Mouse (Mus musculus): ENCODE measurements around the gene Aff1. TPM values are rescaled to one million over a fixed set of nuclear protein-coding genes. Genes with fewer than 3 reads are reported as not detected.

Gene Aff1
- total RNA-seq, 2 experiments from 2014 or later: 14.9 to 18.2 TPM

GRCm38 (mm10) chr5:103752665-103753510 is 60.7 kb downstream of the Aff1 start:
- DNase-seq: peak in 1 of 2 experiments; percentile 38

DNA sequence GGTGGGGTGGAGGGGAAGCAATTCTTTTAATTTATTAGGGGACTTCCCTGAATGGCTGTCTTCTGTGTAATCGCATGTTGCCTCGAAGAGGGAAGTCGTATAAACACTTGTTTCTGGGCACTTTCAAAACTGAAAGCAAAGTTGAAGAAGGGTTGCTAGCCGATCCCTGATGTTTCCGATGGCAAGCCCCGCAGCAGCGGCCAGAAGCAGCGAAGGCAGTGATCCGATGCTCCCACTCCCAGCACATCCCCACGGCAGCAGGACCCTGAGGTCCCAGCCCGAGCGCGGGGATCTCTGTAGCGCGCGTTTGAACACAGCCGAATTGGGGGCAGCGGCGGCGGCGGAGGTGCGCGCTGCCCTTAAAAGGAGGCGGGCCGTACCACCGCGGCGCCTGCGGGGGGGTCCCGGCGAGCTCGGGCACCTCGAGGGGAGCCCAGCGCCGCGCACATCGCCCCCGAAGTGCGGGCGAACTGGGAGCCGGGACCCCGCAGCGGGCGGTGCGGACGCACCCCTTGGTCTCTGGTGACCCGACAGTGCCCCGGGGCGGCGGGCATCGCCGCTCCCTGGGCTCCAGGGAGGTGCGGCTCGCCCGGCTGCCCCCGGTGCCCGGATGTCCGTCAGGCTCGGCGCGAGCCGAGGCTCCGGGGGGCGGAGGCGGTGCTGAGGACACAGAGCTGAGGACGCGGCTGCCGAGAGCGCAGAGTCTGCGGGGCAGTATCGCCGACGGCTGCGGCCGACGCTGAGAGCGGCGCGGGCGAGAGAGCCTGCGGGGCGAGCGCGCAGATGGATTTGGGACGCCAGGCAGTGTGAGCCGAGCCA is 61.5 kb downstream of the Aff1 start:
- DNase-seq: peak; percentile 86

DNA sequence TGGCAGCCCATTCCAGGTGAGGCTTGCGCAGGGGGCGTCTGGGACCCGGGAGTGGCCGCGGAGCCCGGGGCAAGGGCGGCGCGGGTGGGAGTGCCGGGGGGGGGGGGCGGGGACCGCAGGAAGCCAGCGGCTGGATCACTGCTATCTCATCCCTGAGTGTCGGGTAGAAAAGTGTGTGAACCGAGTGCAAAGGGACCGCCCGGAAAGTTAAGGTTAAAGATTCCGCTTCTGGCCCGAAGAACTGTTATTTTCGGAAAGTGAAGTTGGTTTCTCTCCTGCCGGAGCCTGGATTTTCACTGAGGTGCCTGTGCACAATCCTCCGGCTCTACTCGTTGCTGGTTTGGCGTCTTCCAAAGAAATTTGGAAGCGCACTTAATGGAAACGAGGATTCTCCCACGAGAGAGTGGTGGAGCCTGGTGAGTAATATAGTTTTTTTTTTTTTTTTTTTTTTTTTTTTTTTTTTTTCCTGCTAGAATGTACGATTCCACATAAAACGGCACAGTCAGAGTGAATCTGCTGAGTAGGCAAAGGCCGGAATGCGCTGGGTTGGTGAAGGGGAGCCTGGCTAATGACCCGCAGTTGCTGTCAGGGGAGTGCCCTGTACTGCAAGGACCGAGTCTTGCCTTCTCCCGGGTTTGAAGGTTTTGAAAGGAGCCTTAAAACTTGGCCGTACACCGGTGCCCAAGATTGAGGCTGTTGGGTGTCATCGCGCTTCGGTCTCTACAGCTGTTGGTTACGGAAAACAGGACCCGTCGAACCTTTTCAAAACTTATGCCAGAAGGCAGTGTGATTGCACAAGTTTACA is 62.4 kb downstream of the Aff1 start:
- peak in 1 of 2 experiments; percentile 30 for DNase-seq

GRCm38 (mm10) chr5:103755135-103755487 is 62.9 kb downstream of the Aff1 start:
- no peak for DNase-seq

DNA sequence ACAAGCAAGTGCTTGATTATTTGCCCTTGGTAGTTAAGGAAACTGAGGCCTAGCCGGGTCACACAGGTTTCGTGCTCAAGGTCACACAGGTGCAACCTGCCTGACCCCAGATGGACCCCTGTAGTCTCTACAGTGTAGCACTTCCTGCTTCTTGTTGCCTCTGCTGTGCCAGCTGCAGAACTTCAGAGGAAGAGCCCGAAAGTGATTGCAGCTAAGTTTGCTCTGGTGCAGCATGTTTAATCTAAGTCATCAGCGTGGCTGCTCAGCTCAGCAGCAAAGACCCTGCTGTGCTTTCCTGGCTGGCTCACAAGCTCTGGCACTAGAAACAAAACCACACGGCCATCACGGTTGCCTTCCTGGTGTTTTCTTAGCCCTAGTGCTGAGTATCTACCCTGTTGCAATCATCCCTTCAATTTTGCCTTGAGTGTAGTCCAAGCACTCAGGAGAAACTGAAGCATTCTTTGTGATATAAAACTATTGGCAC is 64.1 kb downstream of the Aff1 start:
- DNase-seq: no peak

GRCm38 (mm10) chr5:103758491-103758890 is 66.3 kb downstream of the Aff1 start:
- DNase-seq: no peak

DNA sequence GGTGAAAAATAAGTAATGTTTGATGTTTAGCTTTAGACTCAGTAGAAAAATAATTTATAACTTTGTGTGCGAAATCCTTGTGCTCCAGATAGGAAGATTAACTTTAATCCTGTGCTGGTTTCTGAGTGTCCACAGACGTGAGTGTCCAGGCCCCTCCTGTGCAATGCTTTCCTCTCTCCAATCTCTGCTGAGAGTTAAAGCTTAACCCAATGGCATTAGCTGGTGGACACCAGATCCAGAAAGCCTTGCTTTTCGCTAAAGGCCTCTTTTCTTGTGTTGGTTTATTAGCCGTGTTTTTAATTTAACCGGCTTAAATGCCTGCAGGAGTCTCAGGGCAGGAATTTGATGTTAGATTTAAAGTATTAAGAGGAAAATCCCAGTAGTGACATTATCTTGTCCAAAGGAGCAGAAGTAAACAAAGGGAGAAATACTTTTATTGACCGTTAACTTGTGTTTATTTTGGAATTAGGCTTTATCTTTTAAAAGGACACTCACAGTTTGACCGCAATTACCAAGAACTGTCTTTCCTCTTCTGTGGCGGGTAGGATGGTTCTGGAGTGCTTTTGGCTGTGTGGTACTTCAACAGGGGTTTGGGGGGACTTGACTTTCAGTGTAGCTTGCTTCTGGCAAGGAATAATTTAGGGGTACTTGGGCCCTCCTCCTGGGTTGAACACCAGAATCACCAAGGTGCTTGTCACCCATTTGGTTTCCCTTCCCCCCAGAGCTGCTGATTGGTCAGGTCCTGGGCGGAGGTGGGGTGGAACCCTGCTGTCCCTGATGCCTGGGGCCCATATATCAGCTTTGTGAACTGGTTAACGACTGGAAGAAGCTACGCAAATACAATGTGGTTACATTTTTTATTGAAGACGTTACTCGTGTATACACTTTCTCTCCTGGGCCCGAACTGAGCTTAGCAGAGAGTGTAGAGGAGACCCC is 67.6 kb downstream of the Aff1 start:
- DNase-seq: no peak

DNA sequence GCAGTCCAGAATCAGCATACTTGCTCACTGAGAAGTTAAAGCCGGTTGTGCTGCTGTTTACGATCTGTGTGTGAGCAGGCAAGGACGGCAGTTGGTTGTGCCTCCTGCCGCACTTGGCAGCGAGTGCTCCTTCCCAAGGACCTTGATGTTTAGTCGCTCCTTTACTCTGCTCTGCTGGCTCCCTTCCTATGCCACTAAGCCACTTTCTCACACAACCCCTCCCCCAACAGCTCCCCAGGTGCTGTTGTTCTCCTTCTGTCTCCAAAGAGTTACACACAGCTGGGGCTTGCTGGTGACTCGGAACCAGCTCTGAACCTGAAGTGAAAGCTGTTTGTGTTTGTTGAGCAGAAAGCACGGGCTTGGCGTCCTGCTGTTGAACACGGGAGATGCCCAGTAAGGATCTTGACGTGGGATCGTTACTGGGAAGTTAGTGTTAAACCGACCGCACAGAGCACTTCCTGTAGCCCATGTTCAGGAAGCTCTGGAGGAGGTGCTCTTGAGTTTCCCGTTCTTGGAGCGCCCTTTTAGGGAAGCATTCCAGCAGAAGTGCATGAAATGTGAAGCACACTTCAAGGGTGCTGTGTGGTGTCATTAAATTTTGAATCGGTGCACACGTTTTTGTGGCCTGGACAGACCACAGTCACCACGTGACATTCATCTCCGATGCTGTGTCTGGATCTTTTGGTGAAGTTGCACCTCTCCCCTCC is 68.4 kb downstream of the Aff1 start:
- peak in 1 of 2 experiments; percentile 23 for DNase-seq

DNA sequence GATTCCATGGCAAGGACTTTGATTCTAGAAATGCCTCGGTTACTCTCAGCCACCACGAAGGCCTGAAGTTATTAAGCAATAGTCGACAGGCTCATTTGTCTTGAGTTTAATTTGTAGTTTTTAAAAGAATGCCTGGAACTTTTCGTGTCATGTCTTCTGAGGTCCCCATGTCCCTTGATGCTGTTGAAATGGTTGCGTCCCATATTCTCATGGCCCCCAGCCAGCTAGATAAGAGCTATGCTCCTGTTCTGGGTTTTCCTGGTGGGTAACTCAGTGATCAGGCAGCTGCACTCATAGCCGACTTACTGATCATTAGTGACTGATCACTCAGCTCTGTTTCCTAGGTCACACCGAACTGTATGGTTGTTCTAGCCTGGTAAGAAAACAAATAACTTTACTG is 69.6 kb downstream of the Aff1 start:
- no peak for DNase-seq

- DNase-seq: no peak
Measured at GRCm38 (mm10) chr5:103762850-103763254, 70.7 kb downstream of the Aff1 start.

DNA sequence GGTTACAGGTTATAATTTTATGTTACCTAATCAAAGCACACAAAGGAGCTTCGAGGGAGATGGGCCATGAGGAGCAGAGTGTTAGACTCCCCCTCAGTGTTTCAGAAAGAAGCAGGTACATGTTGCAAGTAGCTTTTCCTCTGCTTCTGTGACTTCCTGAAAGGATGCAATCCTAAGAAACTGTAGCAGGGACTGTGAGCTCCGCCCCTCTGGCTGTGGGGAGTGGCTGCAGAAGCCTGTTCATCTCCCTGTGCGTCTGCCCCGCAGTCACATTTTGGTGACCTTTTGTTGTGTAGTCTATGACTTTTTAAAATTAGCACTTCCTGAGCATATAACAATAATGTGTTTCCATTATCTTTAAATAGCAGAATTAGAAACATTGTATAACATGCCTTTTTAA is 73.2 kb downstream of the Aff1 start:
- DNase-seq: no peak

GRCm38 (mm10) chr5:103765758-103766431 is 73.7 kb downstream of the Aff1 start:
- no peak for DNase-seq

DNA sequence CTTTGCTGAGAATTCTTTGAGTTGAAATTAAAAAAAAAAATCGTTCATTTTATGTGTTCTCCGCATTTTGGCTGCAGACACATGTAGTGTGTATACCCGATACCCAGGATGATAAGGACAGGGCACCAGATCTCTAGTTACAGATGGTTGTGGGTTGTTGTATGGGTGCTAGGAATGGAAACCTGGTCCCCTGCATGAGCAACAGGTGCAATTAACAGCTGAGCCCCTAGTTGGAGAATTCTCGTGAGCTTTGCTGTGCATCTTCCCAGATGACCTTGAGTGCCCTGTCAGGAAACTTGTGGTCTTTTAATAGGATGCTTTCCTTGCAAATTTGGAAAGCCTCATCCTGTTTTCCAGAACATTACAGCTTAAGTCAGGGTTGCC is 74.2 kb downstream of the Aff1 start:
- DNase-seq: no peak

GRCm38 (mm10) chr5:103768961-103769360 is 76.8 kb downstream of the Aff1 start:
- no peak for DNase-seq

DNA sequence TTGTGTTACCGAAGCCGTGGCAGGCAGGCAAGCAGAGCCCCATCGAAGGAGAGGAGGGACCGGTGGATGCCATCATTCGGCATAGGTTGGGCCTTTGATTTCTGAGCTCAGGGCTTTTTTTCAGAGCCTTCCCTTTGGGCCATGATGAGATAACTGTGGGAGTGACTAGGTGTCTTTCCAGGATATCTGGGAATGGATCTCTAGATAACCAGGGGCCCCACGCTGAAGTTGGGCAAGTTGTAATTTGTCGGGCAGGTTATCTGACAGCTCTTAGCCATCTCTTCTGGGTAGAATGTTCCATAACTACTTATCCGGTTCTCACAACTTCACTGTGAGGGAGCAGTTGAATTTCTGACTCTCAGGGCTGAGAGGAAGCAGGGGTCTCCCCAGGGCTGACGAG is 77.5 kb downstream of the Aff1 start:
- no peak for DNase-seq

DNA sequence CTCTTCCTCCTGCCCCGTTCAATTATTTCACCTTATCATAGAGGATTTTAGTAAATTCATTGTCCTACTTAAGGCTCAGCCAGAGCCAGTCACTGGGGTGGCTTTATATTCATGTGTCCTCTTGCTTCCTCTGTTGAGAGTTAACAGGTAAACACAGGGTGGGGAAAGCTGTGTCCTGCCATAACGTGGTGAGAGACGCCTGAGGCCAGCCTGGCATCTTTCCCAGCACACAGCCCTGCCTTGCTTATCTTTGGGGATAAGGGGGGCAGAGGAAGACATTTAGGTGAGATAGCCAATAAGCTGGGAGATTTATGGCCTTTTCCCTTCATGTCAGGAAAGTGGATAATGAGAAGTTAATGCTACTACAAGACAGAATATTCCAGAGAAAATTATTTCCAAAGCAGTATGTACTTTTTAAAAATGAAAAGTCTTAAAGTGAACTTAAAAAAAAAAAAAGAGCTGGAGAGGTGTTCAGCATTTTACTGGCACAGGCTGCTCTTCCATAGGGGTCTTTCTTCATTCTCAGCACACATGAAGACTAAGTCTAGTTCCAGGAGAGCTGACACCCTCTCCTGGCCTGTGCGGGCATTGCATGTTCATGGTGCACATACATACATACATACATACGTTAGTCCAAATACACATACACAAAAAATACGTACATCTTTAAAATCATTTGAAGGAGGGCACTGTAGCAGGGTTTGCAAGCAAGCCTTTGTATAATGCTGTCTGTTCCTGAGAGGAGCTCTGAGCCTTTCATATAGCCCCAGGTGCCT is 78.5 kb downstream of the Aff1 start:
- DNase-seq: no peak

DNA sequence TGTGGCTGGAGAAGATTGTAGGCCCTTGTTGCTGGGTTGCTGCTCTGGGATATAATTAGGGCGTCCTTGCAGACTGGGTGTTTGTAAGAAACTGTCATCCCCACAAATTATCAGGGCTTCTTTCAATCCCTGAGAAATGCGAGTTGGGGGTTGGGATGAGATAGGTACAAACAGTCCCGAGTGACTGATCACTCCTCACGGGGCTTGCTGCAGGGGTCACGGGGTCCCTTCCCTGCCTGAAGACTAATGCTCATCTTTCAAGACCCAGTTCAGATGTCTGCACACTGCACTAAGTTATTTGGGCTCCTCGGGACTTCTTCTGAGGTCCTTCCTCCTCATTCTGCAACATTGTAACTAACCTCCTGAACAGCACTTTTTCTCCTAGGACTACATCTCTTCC is 79.2 kb downstream of the Aff1 start:
- no peak for DNase-seq

GRCm38 (mm10) chr5:103772252-103772651 is 80.1 kb downstream of the Aff1 start:
- no peak for DNase-seq

GRCm38 (mm10) chr5:103773100-103773552 is 81.0 kb downstream of the Aff1 start:
- DNase-seq: no peak
